Mouse (Mus musculus): ENCODE results near the gene Slc36a4. TPM values are rescaled to one million over a fixed set of nuclear protein-coding genes. Genes with fewer than 3 reads are reported as not detected.

Slc36a4 gene
- total RNA-seq, 2 experiments from 2014 or later: 6.2 to 7.0 TPM

DNA sequence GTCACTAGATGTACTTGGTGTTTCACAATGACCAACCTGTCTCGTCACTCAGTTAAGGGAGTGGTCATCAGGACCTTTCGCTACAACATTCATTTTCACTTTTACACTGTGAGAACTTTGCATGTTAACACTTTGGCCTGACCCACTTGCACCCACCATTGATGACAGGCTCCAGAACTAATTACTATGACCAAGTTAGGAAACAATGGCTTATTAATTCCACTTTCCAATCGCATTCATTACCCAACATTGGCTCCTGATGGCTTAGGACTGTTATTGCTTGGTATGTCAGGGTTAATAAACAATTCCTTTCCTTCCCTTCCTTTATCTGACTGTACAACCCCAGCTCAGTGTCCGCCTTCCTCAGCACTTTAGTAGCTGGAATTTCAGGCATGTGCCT, 72.4 kb downstream of the Slc36a4 start:
- intact Hi-C loops (cut with DNase I; ENCODE audit: low total_unique reads): no loop called here
- DNase-seq: no peak

GRCm38 (mm10) chr9:15786192-15786591, 76.7 kb downstream of the Slc36a4 start:
- no peak for DNase-seq
- intact Hi-C loops (cut with DNase I; ENCODE audit: low total_unique reads): no loop called here

GRCm38 (mm10) chr9:15786610-15787009, 77.1 kb downstream of the Slc36a4 start:
- DNase-seq: no peak
- intact Hi-C loops (cut with DNase I; ENCODE audit: low total_unique reads): no loop called here

- intact Hi-C loops (cut with DNase I; ENCODE audit: low total_unique reads): no loop called here
- no peak for DNase-seq
Observed at GRCm38 (mm10) chr9:15792076-15792475, 82.5 kb downstream of the Slc36a4 start.

Other genes starting within 250 kb of the Slc36a4 start
- gene Smco4, start 216.3 kb upstream of the Slc36a4 start, total RNA-seq (2021): 10 to 100 TPM; 12.9 to 16.9 TPM
- under 1 TPM; 0.09 to 0.10 TPM for gene Deup1, start 81.8 kb upstream of the Slc36a4 start, total RNA-seq (2021)
- gene Mtnr1b, start 164.8 kb downstream of the Slc36a4 start, total RNA-seq (2021): not detected